Comparison of ENCODE assay signal across 9 mouse cellular contexts in the genomic region with DNA sequence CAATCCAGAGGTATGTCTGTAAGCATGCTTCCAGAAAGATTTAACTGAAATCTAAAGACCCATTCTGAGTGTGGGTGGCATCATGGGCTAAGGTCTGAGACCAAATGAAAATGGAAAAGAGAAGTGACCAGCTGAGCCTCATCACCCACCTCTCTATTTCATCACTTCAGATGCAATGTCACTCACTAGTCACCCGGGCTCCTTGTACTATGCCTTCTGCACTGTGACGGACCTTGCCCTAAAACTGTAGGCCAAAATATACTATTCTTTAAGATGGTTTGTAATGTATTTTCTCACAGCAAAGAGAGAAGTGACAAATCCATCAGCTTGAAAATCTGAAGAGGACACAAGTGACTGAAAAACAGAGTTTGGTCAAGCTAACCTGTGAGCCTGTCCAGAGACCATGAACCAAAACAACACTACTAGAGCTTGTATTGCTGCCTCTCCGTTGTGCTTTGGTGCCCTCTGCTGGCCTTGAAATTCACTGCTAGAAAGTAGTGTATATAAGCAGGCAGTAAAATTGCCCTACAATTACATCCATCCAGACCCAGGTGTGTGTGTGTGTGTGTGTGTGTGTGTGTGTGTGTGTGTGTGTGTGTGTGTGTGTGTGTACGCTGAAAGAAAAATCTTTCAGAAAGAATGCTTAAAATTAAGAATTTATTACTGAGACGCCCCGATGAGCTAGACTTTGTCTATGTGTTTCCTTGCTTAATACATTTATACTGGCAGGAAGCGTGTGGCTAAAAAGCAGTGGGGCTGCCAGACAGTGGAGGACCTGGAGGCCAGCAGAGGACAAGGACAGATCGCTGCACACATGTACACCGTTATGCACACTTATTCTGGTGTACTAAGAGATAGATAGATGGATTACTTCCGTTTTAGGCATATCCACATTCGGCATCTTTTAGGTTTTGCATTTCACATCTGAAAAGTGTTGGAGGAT. TPM values are rescaled to one million over a fixed set of nuclear protein-coding genes. Genes with fewer than 3 reads are reported as not detected.
DNase-seq lines count a peak whose midpoint lies in the region; ATAC-seq and TF ChIP-seq lines count a peak whose summit lies in the region.
"Had no signal": no experiment of that assay in that cellular context is flagged by ENCODE, and none has a peak within 500 bp of the region (broad histone marks: within the 10 kb centered on the region; RNA-seq: fewer than 3 reads in every experiment).

No protein-coding gene starts in this region.

- H3K27me3 ChIP-seq in intestine, embryonic 14.5 days (replicated peaks; ENCODE audit: control insufficient read depth, insufficient read depth, low read length) = no peaks in the 10 kb centered on the region

- ATAC-seq in intestine, embryonic 14.5 days (replicated peaks; ENCODE audit: low FRiP score, low TSS enrichment, low read depth) = peak; percentile 79; the same call in 1 of the 2 replicates
- ATAC-seq in inflammation-experienced regulatory T-cells, adult 6 months = no peak

- intact Hi-C loops in left cerebral cortex, adult 2 months (cut with DNase I) = loop anchor here (2.0 to 10.0 kb wide), 4 partner anchors 284 to 1442 kb away; no protein-coding TSS in a partner anchor

- no peak overlapping the region for H3K27ac ChIP-seq in intestine, embryonic 14.5 days (ENCODE audit: low read depth)
- no peak overlapping the region for H3K27ac ChIP-seq in left cerebral cortex, adult 2 months

- H3K9ac ChIP-seq in intestine, embryonic 14.5 days (ENCODE audit: low read length) = no peak overlapping the region

- DNase-seq in adrenal gland, adult (ENCODE audit: inconsistent age in 2 of 2, low spot score in 1 of 2) = peak; percentile 58 to 88
- peak; percentile 84 to 93 for DNase-seq in cerebellum, postnatal 25 days
- peak; percentile 79 to 80 for DNase-seq in frontal cortex, postnatal 36 days (ENCODE audit: low spot score in 2 of 2)
- peak; percentile 92 for DNase-seq in intestine, embryonic 14.5 days (ENCODE audit: low spot score)
- peak; percentile 69 to 86 for DNase-seq in left cerebral cortex, adult 2 months (ENCODE audit: extremely low spot score in 1 of 2, low spot score in 2 of 2)
- peak; percentile 87 for DNase-seq in mesoderm, embryonic 11.5 days (ENCODE audit: low read depth, low spot score)
- peak; percentile 97 for DNase-seq in right cerebral cortex, postnatal 4 days

- peak; percentile 63 for TF ChIP-seq CTCF in left cerebral cortex, adult 2 months (IDR thresholded peaks at IDR 0.05)

- H3K4me1 ChIP-seq in intestine, embryonic 14.5 days (replicated peaks; ENCODE audit: control insufficient read depth, insufficient read depth, low read length) = peaks cover 4% of the 10 kb centered on the region; the same call in 1 of the 2 replicates

- no peaks in the 10 kb centered on the region for H3K9me3 ChIP-seq in intestine, embryonic 14.5 days (ENCODE audit: control insufficient read depth, low read length)

- H3K4me2 ChIP-seq in intestine, embryonic 14.5 days (ENCODE audit: low read length) = no peak overlapping the region

- H3K36me3 ChIP-seq in intestine, embryonic 14.5 days (ENCODE audit: control insufficient read depth, insufficient read depth, low read length) = no peaks in the 10 kb centered on the region

- WGBS in intestine, embryonic 14.5 days = 53% methylated on average over 11 of the region's 11 CpGs

- no peak overlapping the region for H3K4me3 ChIP-seq in intestine, embryonic 14.5 days (ENCODE audit: low read depth, low read length)
- H3K4me3 ChIP-seq in left cerebral cortex, adult 2 months = no peak overlapping the region
- H3K4me3 ChIP-seq: myocyte had no signal

RNA-seq across cellular contexts. Expression of a gene that starts 31.1 kb away (rescaled TPM):
- polyA plus RNA-seq in intestine, embryonic 14.5 days (2014; fragmentation: Nextera tagmentation; extraction: Ambion mirVana) = not detected in 2 replicates
- not detected for total RNA-seq in left cerebral cortex, adult 2 months (2021)
- not detected for polyA plus RNA-seq in inflammation-experienced regulatory T-cells, adult 6 months (2017; shearing (Covaris generic))
- polyA plus RNA-seq: myocyte had no signal
